Mouse (Mus musculus) R1 (cell line): Measurements from ENCODE around the gene Zfp78.

Experiments used
- DNase-seq: peaks from one replicate; pipeline ENCODE4 v3.0.0-alpha.2; 2018; ENCODE audit warnings: low read depth, low spot score

The Zfp78 gene

GRCm38 (mm10) chr7:6388971-6389370 lies 25.9 kb downstream of the Zfp78 start:
- no peak for DNase-seq

GRCm38 (mm10) chr7:6389449-6389848 lies 26.4 kb downstream of the Zfp78 start:
- DNase-seq, result peak; percentile 29

- DNase-seq, result peak; percentile 65
These were observed 35.2 kb downstream of the Zfp78 start, which contains the start of gene Smim17 for GRCm38 (mm10) chr7:6397996-6398975. Gene Smim17 (plus strand): TSS chr7:6398715.

GRCm38 (mm10) chr7:6410043-6410442 lies 47.0 kb downstream of the Zfp78 start, which contains the start of gene Gm20715:
Gene Gm20715 (plus strand): TSS chr7:6410277.
- peak; percentile 97 for DNase-seq

GRCm38 (mm10) chr7:6414626-6415441 lies 51.8 kb downstream of the Zfp78 start:
- peak; percentile 59 for DNase-seq

GRCm38 (mm10) chr7:6415442-6415787 lies 52.3 kb downstream of the Zfp78 start:
- DNase-seq, result no peak

- no peak for DNase-seq
These were observed 56.8 kb downstream of the Zfp78 start for GRCm38 (mm10) chr7:6419894-6420293.

- DNase-seq, result peak; percentile 49
These were observed 66.3 kb downstream of the Zfp78 start for GRCm38 (mm10) chr7:6429381-6429780.

GRCm38 (mm10) chr7:6430342-6430741 lies 67.3 kb downstream of the Zfp78 start:
- DNase-seq, result peak; percentile 57
